Mouse (Mus musculus) olfactory bulb, adult 2 months (tissue): Measurements from ENCODE around the gene Dlgap1. TPM values are rescaled to one million over a fixed set of nuclear protein-coding genes. Genes with fewer than 3 reads are reported as not detected.
A peak's percentile ranks its signal among the peaks of the same experiment; 100 is the strongest.

Experiments
- H3K27ac ChIP-seq: fragments of 200-500 bp; 2 replicates; pipeline ENCODE4 v1.5.1; 2012; ENCODE audit warnings: low read depth, low read length; ENCODE audit not compliant: insufficient read depth
- H3K4me1 ChIP-seq: fragments of 200-500 bp; 2 replicates; pipeline ENCODE4 v1.6.1; 2012; ENCODE audit warnings: low read length; ENCODE audit not compliant: control insufficient read depth, insufficient read depth
- H3K4me3 ChIP-seq: fragments of 200-500 bp; 2 replicates; pipeline ENCODE4 v1.5.1; 2012; ENCODE audit warnings: mild to moderate bottlenecking, low read depth, low read length, moderate library complexity; ENCODE audit not compliant: insufficient read depth
- CTCF ChIP-seq: fragments of 200-500 bp; IDR thresholded peaks from 2 replicates; pipeline ENCODE4 v1.5.1; 2012; ENCODE audit warnings: low read depth, mild to moderate bottlenecking, low read length, moderate library complexity; ENCODE audit not compliant: insufficient read depth
- POLR2A ChIP-seq: fragments of 200-500 bp; IDR thresholded peaks from 2 replicates; pipeline ENCODE4 v1.6.1; 2012; ENCODE audit warnings: mild to moderate bottlenecking, low read depth, low read length, moderate library complexity; ENCODE audit not compliant: insufficient read depth
- WGBS: fragments of 180-500 bp; shearing (Covaris S2); methylation state at CpG from one replicate; pipeline ENCODE4 v1.1.7; 2018; 5-methylcytosine and 5-hydroxymethylcytosine counted together
- polyA plus RNA-seq: library from polyadenylated mRNA; stranded (reverse); fragments of >200 nt; gene quantifications from 2 replicates; pipeline ENCODE4 v1.2.4, GENCODE M21; 2012; ENCODE audit warnings: low replicate concordance; ENCODE audit not compliant: missing spikeins, insufficient read depth, insufficient read length

Gene Dlgap1
- polyA plus RNA-seq, 1 experiment: 117 TPM

DNA sequence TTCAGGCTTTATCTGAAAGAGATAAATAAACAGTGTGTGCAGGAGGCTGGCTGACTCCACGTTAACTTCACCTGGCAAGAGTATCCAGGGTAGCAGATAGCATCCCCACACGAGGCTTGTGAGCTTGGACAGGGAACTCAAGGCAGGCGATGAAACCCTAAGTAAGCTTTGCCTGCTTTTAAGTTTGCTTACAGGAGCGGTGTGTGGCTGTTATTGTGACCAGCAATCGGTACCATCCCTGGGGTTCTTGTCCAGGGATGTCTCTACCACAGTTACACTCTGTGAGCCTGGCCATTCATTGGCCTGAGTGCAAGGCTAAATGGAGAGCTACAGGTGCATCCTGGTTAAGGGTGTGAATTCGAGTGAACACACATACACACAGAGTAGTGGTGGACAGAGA lies 825.8 kb downstream of the Dlgap1 start:
- no peak overlapping the region for H3K4me3 ChIP-seq
- 51% methylated on average over 6 of the region's 6 CpGs for WGBS
- H3K4me1 ChIP-seq: peaks cover 11% of the 10 kb centered on the region
- TF ChIP-seq POLR2A (no peak), CTCF (no peak)
- peak overlapping the region; percentile 8; the same call in 1 of the 2 replicates for H3K27ac ChIP-seq

DNA sequence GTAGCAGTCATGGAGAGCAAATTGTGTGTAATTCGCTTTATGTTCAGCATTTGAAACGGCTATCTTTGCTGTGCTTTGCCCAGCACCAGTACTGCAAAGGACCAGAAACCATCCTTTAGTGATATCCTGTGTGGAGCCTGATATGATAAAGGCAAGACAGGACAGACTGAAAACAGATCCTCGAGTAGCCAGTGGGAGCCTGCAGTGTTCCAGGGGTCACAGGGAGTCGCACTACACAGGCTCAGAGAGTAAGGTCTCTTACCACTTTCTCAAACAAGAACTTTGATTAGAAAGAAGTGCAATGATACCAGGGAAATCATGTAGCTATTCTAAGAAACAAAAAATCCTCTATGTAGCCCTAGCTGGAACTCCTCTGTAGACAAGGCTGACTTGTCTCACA lies 826.3 kb downstream of the Dlgap1 start:
- 86% methylated on average over 4 of the region's 4 CpGs for WGBS
- no peak for TF ChIP-seq CTCF
- TF ChIP-seq POLR2A: no peak
- Histone ChIP-seq H3K27ac (no peak overlapping the region), H3K4me3 (no peak overlapping the region), H3K4me1 (peaks cover 15% of the 10 kb centered on the region)

DNA sequence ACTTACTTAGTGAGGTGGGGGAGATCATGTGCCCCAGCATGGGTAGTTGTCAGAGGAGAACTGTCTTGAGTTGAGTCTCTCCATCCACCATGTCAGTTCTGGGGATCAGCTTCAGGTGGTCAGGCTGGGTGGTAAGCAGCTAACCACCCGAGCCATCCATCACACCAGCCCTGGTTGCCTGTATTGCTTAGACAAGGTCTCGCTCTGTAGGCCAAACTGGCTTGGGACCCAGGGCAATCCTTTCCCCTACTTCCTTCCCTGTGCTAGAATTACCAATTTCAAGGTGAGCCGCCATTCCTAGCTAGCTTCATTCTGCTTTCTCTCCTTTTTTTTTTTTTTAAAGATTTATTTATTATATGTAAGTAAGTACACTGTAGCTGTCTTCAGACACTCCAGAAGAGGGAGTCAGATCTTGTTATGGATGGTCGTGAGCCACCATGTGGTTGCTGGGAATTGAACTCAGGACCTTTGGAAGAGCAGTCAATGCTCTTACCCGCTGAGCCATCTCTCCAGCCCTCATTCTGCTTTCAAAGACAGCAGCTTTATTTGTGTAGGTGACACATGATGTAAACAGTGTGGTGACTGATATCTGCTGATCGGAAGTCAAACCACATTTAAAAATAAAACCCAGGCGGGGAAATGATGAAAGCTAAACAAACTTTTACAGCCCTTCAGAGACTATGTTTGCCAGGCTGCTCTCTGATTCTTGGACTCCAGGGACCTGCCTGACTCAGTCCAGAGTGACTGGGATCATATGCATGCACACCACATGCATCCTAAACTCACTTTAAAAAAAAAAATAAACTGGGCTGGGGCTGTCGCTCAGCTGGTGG lies 828.3 kb downstream of the Dlgap1 start:
- no peak overlapping the region for H3K27ac ChIP-seq
- no peak overlapping the region for H3K4me3 ChIP-seq
- 84% methylated on average over 8 of the region's 8 CpGs for WGBS
- no peak for TF ChIP-seq CTCF
- no peak for TF ChIP-seq POLR2A
- peaks cover 14% of the 10 kb centered on the region; the same call in 1 of the 2 replicates for H3K4me1 ChIP-seq

DNA sequence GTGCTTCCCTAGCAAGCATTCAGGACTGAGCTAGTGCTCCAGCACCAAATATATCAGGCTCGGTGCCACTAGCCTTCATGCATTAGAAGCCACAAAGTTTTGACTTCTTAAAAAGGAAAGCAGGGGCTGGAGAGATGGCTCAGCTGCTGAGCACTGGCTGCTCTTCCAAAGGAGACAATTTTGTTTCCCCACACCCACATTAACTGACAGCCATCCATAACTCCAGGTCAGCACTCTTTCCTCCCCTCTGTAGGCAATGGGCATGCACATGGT lies 828.8 kb downstream of the Dlgap1 start:
- H3K4me3 ChIP-seq: no peak overlapping the region
- TF ChIP-seq CTCF: no peak
- no peak for TF ChIP-seq POLR2A
- 54% methylated on average over 1 of the region's 1 CpGs for WGBS
- H3K27ac ChIP-seq: no peak overlapping the region
- peaks cover 14% of the 10 kb centered on the region; the same call in 1 of the 2 replicates for H3K4me1 ChIP-seq

DNA sequence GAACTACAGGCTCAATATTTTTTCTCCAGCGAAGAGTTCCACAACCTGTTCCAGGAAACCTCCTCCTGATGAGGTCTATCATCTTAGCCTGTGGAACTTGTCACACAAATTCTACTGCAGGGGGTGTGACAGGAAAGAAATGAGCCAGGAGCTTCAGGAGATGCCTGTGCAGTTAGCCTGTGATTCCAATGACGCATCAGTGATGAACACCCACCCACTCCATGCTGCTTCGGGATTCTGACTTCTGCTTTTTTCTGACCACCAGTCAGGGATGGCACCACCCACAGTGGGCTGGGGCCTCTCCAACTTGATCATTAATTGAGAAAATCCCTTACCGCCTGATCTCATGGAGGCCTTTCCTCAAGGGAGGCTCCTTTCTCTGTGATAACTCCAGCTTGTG lies 830.4 kb downstream of the Dlgap1 start:
- TF ChIP-seq POLR2A (no peak), CTCF (no peak)
- H3K4me3 ChIP-seq: no peak overlapping the region
- 44% methylated on average over 4 of the region's 4 CpGs for WGBS
- no peak overlapping the region for H3K27ac ChIP-seq
- H3K4me1 ChIP-seq: peaks cover 12% of the 10 kb centered on the region; the same call in 1 of the 2 replicates

DNA sequence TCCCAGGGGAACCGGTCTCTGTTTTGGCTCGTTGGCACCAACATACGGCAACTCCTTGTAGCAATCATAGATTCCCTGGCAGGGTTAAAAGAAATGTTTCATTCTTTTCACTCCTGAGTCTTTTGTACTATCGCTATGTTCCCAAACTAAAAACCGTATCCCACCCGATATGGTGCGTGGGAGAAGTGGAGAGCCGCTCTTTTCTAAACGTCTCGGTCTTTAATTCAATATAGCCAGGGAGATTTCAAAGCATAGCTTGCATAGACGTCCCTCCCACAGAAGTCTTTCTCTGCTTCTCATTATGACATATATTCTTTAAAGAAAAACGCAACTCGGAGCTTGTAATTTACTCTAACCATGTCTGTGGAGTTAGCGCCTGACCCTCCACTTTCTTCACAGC lies 833.1 kb downstream of the Dlgap1 start:
- Histone ChIP-seq H3K4me1 (peaks cover 10% of the 10 kb centered on the region; the same call in 1 of the 2 replicates), H3K4me3 (no peak overlapping the region), H3K27ac (no peak overlapping the region)
- 65% methylated on average over 14 of the region's 14 CpGs for WGBS
- TF ChIP-seq CTCF (no peak), POLR2A (no peak)

DNA sequence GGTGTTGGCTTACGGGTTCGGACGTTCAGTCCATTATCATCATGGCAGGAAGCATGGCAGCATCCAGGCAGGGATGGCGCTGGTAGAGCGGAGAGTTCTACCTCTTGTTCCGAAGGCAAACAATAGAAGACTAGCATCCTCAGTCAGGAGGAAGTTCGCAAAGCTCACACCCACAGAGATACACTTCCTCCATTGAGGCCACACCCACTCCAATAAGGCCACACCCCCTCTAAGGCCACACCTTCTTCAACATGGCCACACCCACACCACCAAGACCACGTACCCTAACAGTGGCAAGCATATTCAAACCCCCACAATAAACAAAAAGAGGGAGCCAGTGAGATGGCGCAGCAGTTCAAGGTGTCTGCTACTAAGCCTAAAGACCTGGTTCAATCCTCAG lies 837.0 kb downstream of the Dlgap1 start:
- TF ChIP-seq CTCF (no peak), POLR2A (no peak)

DNA sequence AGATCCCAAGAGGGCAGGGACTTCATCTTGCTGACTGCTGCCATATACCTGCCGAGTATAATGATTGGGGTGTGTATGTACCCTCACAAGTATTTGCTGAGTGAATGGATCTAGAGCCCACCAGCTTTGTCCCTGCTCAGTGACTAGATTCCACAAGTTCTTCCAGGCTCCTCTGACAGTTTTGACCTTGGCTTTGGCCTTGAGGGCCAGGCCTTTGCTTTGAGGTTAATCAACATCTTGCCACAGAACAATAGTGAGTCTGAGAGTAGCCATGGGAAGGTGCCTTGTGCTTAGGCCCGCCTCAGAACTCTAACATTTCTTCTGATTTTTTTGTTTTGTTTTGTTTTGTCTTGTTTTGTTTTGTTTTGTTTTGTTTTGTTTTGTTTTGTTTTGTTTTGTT lies 837.7 kb downstream of the Dlgap1 start:
- H3K4me3 ChIP-seq: no peak overlapping the region
- WGBS: 93% methylated on average over 2 of the region's 2 CpGs
- TF ChIP-seq CTCF (no peak), POLR2A (no peak)
- peaks cover 2% of the 10 kb centered on the region; the same call in 1 of the 2 replicates for H3K4me1 ChIP-seq
- no peak overlapping the region for H3K27ac ChIP-seq

More for the DNA sequence above, 837.0 kb downstream of the Dlgap1 start:
- peaks cover 6% of the 10 kb centered on the region; the same call in 1 of the 2 replicates for H3K4me1 ChIP-seq
- no peak overlapping the region for H3K27ac ChIP-seq
- WGBS: 96% methylated on average over 9 of the region's 9 CpGs
- no peak overlapping the region for H3K4me3 ChIP-seq

DNA sequence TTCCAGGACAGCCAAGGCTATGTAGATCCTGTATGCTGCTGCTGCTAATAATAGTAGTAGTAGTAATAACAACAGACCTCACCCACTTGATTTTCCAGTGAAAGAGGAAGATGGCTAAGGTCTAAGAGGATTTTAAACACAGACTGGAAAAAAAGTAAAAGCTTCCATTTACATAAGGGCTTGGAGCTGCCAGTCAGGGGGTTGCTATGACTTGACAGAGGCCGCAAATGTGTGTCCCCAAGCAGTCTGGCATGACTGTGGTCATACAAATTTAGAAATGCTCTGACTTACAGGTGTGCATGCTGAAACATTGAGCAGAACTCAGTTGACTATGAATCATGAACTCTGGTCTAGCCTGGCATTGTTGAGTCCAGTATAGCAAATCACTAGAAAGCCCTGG lies 839.0 kb downstream of the Dlgap1 start:
- WGBS: 94% methylated on average over 1 of the region's 1 CpGs
- TF ChIP-seq CTCF (no peak), POLR2A (no peak)
- H3K4me3 ChIP-seq: no peak overlapping the region
- peaks cover 2% of the 10 kb centered on the region; the same call in 1 of the 2 replicates for H3K4me1 ChIP-seq
- no peak overlapping the region for H3K27ac ChIP-seq

DNA sequence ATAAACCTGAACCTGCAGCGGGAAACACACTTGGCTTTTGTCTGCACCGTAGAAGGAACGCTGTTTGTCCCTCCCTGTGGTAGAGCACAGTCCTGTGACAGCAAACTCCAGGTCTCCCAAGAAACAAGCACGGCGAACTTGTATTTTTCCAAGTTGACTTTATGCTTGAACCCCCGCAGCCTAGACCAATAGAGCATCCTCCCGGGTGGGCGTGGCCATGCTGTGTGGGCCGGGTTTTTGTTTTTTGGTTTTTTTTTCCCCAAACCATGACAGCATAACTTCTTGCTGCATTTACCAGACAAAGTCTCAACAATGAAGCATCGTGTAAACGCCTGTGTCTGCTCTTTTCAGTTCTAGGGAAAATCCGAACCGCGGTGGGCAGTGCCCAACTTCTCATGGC lies 840.0 kb downstream of the Dlgap1 start:
- WGBS: 44% methylated on average over 14 of the region's 14 CpGs
- H3K4me1 ChIP-seq: peaks cover 2% of the 10 kb centered on the region; the same call in 1 of the 2 replicates
- TF ChIP-seq POLR2A (no peak), CTCF (no peak)

More for the DNA sequence above, 840.0 kb downstream of the Dlgap1 start:
- H3K4me3 ChIP-seq: no peak overlapping the region
- no peak overlapping the region for H3K27ac ChIP-seq
